Mouse (Mus musculus): ENCODE data around the gene Ankrd39. TPM values are rescaled to one million over a fixed set of nuclear protein-coding genes. Genes with fewer than 3 reads are reported as not detected.

Gene Ankrd39
- polyA plus RNA-seq, 1 experiment from 2014 or later: 19.6 TPM

- no peaks in the 10 kb centered on the region for H3K9me3 ChIP-seq
- no peak for ATAC-seq (ENCODE audit: low FRiP score, low read depth)
- 90% methylated on average over 11 of the region's 11 CpGs for WGBS
These were observed 11.5 kb downstream of the Ankrd39 start for GRCm38 (mm10) chr1:36535477-36536396.

DNA sequence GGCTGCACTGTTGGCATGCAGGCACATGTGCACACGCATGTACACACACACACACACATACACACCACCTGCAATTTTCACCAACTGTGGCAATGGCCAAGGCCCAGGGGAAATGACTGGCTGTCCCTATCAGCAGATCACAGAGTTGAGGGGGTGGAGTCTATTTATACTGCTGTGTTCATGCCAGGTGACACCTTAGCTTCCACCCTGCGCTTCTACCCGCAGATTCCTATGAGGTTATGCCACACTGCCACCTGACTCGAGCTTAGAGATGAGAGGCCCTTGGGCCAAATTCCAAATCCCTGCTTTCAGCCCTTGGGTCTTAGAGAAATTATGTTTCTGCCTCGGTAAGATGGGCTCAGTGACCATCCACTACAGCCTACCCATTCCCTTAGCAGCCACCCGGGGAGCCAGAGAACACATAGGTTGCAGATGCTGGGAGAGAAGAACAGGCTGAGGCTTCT is 12.6 kb downstream of the Ankrd39 start:
- H3K4me2 ChIP-seq (replicated peaks): no peak overlapping the region
- peaks cover 4% of the 10 kb centered on the region; the same call in 1 of the 2 replicates for H3K4me1 ChIP-seq
- ATAC-seq (ENCODE audit: low FRiP score, low read depth): no peak
- H3K9me3 ChIP-seq: no peaks in the 10 kb centered on the region
- H3K27ac ChIP-seq (replicated peaks): no peak overlapping the region
- H3K27me3 ChIP-seq: no peaks in the 10 kb centered on the region
- 89% methylated on average over 6 of the region's 6 CpGs for WGBS
- H3K4me3 ChIP-seq: no peak overlapping the region
- peaks cover 21% of the 10 kb centered on the region for H3K36me3 ChIP-seq
- no peak overlapping the region for H3K9ac ChIP-seq (replicated peaks)

More at GRCm38 (mm10) chr1:36535477-36536396, 11.5 kb downstream of the Ankrd39 start:
- H3K4me1 ChIP-seq: peaks cover 4% of the 10 kb centered on the region; the same call in 1 of the 2 replicates
- peaks cover 29% of the 10 kb centered on the region for H3K36me3 ChIP-seq
- H3K27ac ChIP-seq (replicated peaks): no peak overlapping the region
- H3K4me2 ChIP-seq (replicated peaks): no peak overlapping the region
- H3K9ac ChIP-seq (replicated peaks): no peak overlapping the region
- H3K27me3 ChIP-seq: no peaks in the 10 kb centered on the region
- H3K4me3 ChIP-seq: no peak overlapping the region

GRCm38 (mm10) chr1:36533546-36533945 is 13.7 kb downstream of the Ankrd39 start:
- Histone ChIP-seq H3K4me1 (peaks cover 5% of the 10 kb centered on the region; the same call in 1 of the 2 replicates), H3K9ac (replicated peaks) (no peak overlapping the region), H3K27ac (replicated peaks) (no peak overlapping the region), H3K9me3 (no peaks in the 10 kb centered on the region), H3K36me3 (peaks cover 12% of the 10 kb centered on the region), H3K4me3 (no peak overlapping the region), H3K4me2 (replicated peaks) (no peak overlapping the region), H3K27me3 (no peaks in the 10 kb centered on the region)
- WGBS: 88% methylated on average over 6 of the region's 6 CpGs
- no peak for ATAC-seq (ENCODE audit: low FRiP score, low read depth)

DNA sequence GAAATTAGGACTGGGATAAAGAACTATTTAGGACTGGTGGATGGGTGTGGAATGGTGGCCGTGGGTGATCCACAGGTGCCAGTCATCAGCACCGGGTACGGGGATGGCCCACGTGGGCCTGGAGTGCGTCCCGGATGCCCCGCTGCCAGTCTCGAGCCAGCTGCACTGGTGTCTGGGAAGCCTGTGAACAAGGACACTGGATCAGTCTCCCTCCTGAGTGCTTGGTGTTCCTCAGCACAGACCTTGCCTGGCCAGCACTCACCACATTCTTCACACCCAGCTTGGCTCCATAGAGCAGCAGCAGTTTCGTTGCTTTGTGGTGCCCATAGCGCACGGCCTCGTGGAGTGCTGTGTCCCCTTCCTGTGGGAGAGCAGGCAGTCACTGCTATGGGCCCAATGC is 15.8 kb downstream of the Ankrd39 start:
- Histone ChIP-seq H3K27me3 (no peaks in the 10 kb centered on the region), H3K9ac (replicated peaks) (no peak overlapping the region), H3K4me3 (no peak overlapping the region), H3K27ac (replicated peaks) (no peak overlapping the region), H3K9me3 (no peaks in the 10 kb centered on the region), H3K4me2 (replicated peaks) (no peak overlapping the region), H3K4me1 (peaks cover 11% of the 10 kb centered on the region; the same call in 1 of the 2 replicates), H3K36me3 (0 out of 2 replicates have a peak, but pooled peaks cover 15% of the 10 kb centered on the region)
- 87% methylated on average over 12 of the region's 12 CpGs for WGBS
- ATAC-seq (ENCODE audit: low FRiP score, low read depth): no peak

- Histone ChIP-seq H3K4me3 (no peak overlapping the region), H3K4me2 (replicated peaks) (no peak overlapping the region), H3K4me1 (peaks cover 11% of the 10 kb centered on the region; the same call in 1 of the 2 replicates), H3K36me3 (peaks cover 19% of the 10 kb centered on the region; the same call in 1 of the 2 replicates), H3K9me3 (no peaks in the 10 kb centered on the region), H3K9ac (replicated peaks) (no peak overlapping the region), H3K27me3 (no peaks in the 10 kb centered on the region), H3K27ac (replicated peaks) (no peak overlapping the region)
- 92% methylated on average over 7 of the region's 7 CpGs for WGBS
- no peak for ATAC-seq (ENCODE audit: low FRiP score, low read depth)
These were observed 16.3 kb downstream of the Ankrd39 start for GRCm38 (mm10) chr1:36530962-36531361.

DNA sequence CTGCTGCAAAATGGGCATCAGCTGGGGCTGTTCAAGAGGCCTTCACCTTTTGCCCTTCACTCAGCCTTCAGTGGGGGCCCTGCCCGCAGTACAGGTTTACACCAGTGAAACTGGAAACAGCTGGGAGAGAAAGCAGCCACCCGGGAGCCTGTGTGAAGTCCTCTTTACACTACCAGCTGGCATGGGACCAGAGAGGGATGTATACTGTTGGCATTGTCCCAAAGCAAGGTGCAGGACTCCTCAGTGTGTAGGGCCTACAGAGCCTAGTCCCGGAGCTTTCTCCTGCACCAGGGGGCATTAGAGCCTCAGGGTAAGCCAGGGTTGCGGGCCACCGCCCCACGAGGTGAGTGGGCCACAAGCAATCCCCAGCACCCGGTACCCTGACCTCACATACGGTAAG is 16.8 kb downstream of the Ankrd39 start:
- no peak overlapping the region for H3K4me3 ChIP-seq
- H3K4me1 ChIP-seq: peaks cover 11% of the 10 kb centered on the region; the same call in 1 of the 2 replicates
- peaks cover 24% of the 10 kb centered on the region for H3K36me3 ChIP-seq
- H3K27ac ChIP-seq (replicated peaks): no peak overlapping the region
- H3K27me3 ChIP-seq: no peaks in the 10 kb centered on the region
- WGBS: 81% methylated on average over 8 of the region's 8 CpGs
- no peak overlapping the region for H3K9ac ChIP-seq (replicated peaks)
- no peak for ATAC-seq (ENCODE audit: low FRiP score, low read depth)
- H3K9me3 ChIP-seq: no peaks in the 10 kb centered on the region
- H3K4me2 ChIP-seq (replicated peaks): no peak overlapping the region

DNA sequence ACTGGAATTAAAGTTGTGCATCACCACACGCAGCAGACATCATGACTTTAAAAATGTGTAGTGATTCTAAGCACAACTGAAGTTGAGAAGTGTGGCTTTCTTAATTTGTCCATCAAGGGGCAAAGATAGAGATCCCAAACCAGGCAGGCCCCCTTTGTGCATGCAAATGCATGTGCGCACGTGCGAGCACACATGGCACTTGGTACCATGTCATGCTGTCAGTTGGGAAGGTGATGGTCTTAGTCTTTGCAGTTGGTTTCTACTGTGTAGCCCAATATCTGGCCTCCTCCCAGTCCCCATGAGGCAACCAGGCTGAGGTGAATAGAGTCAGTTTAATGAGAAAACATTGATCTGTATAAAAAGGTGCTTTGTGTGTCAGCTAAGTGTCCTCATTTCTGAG is 17.4 kb downstream of the Ankrd39 start:
- no peak overlapping the region for H3K9ac ChIP-seq (replicated peaks)
- H3K4me2 ChIP-seq (replicated peaks): no peak overlapping the region
- no peaks in the 10 kb centered on the region for H3K27me3 ChIP-seq
- H3K36me3 ChIP-seq: peaks cover 30% of the 10 kb centered on the region
- no peaks in the 10 kb centered on the region for H3K9me3 ChIP-seq
- 90% methylated on average over 4 of the region's 4 CpGs for WGBS
- H3K4me3 ChIP-seq: no peak overlapping the region
- H3K4me1 ChIP-seq: peaks cover 11% of the 10 kb centered on the region; the same call in 1 of the 2 replicates
- no peak for ATAC-seq (ENCODE audit: low FRiP score, low read depth)
- H3K27ac ChIP-seq (replicated peaks): no peak overlapping the region

- Histone ChIP-seq H3K4me3 (no peak overlapping the region), H3K4me1 (peaks cover 11% of the 10 kb centered on the region; the same call in 1 of the 2 replicates), H3K36me3 (peaks cover 36% of the 10 kb centered on the region), H3K27ac (replicated peaks) (no peak overlapping the region), H3K9ac (replicated peaks) (no peak overlapping the region), H3K9me3 (no peaks in the 10 kb centered on the region), H3K27me3 (no peaks in the 10 kb centered on the region), H3K4me2 (replicated peaks) (no peak overlapping the region)
- WGBS: 90% methylated on average over 4 of the region's 4 CpGs
- ATAC-seq (ENCODE audit: low FRiP score, low read depth): no peak
These were observed 18.0 kb downstream of the Ankrd39 start for GRCm38 (mm10) chr1:36529274-36529673.

DNA sequence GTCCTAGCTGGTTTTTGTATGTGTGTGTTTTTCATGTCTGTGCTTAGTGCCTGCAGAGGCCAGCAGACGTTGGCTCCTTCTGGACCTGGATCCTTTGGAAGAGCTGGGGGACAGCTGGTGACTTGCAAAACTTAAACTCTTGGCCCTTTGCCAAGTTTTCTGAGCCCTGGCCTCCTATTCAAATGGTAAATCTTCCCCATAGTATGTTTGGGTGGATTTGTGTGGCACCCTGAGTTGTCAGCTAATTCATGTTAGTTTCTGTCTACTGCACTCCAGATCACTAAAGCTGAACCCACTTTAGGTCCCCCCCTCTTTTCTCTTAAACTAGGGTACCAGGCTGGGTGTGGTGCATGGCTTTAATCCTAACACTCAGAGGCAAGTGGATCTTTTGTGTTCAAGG is 18.9 kb downstream of the Ankrd39 start:
- H3K4me3 ChIP-seq: no peak overlapping the region
- 12% methylated on average over 1 of the region's 1 CpGs for WGBS
- no peak overlapping the region for H3K4me2 ChIP-seq (replicated peaks)
- H3K36me3 ChIP-seq: peaks cover 45% of the 10 kb centered on the region
- H3K9me3 ChIP-seq: no peaks in the 10 kb centered on the region
- no peaks in the 10 kb centered on the region for H3K27me3 ChIP-seq
- H3K9ac ChIP-seq (replicated peaks): no peak overlapping the region
- peaks cover 11% of the 10 kb centered on the region; the same call in 1 of the 2 replicates for H3K4me1 ChIP-seq
- peak; percentile 69 for ATAC-seq (ENCODE audit: low FRiP score, low read depth)
- H3K27ac ChIP-seq (replicated peaks): peak overlapping the region; percentile 82

GRCm38 (mm10) chr1:36526903-36527302 is 20.3 kb downstream of the Ankrd39 start:
- H3K4me2 ChIP-seq (replicated peaks): no peak overlapping the region
- WGBS: 96% methylated on average over 10 of the region's 10 CpGs
- H3K27ac ChIP-seq (replicated peaks): 0 out of 2 replicates have a peak overlapping the region, but pooled peaks have one; percentile 20
- no peak overlapping the region for H3K4me3 ChIP-seq
- H3K27me3 ChIP-seq: no peaks in the 10 kb centered on the region
- peaks cover 58% of the 10 kb centered on the region for H3K36me3 ChIP-seq
- no peaks in the 10 kb centered on the region for H3K9me3 ChIP-seq
- H3K4me1 ChIP-seq: peaks cover 11% of the 10 kb centered on the region; the same call in 1 of the 2 replicates
- no peak for ATAC-seq (ENCODE audit: low FRiP score, low read depth)
- H3K9ac ChIP-seq (replicated peaks): no peak overlapping the region

DNA sequence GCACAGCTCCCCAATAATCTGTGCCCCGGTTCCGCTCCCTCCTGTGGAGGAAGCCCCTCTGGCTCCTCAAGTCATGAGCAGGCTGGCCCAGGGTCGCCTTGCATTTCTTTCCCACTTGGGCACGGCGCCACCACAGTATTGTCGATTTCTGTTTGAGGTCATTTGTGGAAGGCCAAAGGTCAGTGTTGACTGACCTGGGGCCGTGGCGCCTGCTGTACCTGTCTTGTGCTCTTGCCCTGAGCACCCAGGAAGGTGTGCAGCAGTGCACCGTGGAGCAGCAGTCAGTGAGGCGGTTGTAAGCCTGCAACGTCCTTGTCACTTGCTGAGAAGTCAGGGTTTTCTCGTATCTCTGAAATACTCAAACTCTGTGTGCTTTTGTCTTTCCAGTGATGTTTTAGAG is 21.5 kb downstream of the Ankrd39 start:
- WGBS: 90% methylated on average over 12 of the region's 12 CpGs
- Histone ChIP-seq H3K36me3 (peaks cover 63% of the 10 kb centered on the region), H3K27ac (replicated peaks) (no peak overlapping the region), H3K4me2 (replicated peaks) (no peak overlapping the region), H3K9ac (replicated peaks) (no peak overlapping the region), H3K27me3 (no peaks in the 10 kb centered on the region), H3K9me3 (no peaks in the 10 kb centered on the region), H3K4me1 (peaks cover 11% of the 10 kb centered on the region; the same call in 1 of the 2 replicates), H3K4me3 (no peak overlapping the region)
- no peak for ATAC-seq (ENCODE audit: low FRiP score, low read depth)

DNA sequence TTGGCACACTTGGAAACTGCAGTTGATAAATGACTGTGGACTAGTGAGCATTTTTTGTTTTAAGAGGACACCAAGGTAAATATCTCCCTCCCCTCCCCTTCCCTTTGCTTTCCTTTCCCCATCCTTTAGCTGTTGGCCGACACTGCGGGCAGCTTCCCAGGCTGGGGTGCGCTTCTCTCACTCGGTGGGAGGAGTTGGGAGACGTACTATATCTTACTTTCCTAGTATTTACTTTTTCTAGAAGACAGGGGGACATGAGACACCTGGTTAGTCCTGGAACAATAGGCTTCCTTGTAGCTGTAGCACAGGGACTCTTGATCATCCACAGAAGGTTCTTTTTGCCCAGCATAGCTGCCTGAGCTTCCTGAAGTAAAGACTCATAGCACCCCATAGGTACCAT is 23.2 kb downstream of the Ankrd39 start:
- Histone ChIP-seq H3K4me2 (replicated peaks) (no peak overlapping the region), H3K36me3 (peaks cover 77% of the 10 kb centered on the region), H3K4me3 (no peak overlapping the region), H3K9ac (replicated peaks) (no peak overlapping the region), H3K9me3 (no peaks in the 10 kb centered on the region), H3K27ac (replicated peaks) (peak overlapping the region; percentile 20; the same call in 1 of the 2 replicates), H3K27me3 (no peaks in the 10 kb centered on the region), H3K4me1 (peaks cover 11% of the 10 kb centered on the region; the same call in 1 of the 2 replicates)
- ATAC-seq (ENCODE audit: low FRiP score, low read depth): no peak
- WGBS: 90% methylated on average over 5 of the region's 5 CpGs
